Mouse (Mus musculus): Measurements from ENCODE around the gene Galk2. TPM values are rescaled to one million over a fixed set of nuclear protein-coding genes. Genes with fewer than 3 reads are reported as not detected.

Gene Galk2
- total RNA-seq, 1 experiment = 16.3 TPM

GRCm38 (mm10) chr2:125933977-125934376 lies 75.1 kb downstream of the Galk2 start:
- in situ Hi-C loops (cut with MboI; ENCODE audit: low sequenced_read_pairs in 2 of 2, unreplicated experiment in 2 of 2) = no loop called here
- no peaks in the 10 kb centered on the region for H3K9me3 ChIP-seq (ENCODE audit: control insufficient read depth, insufficient read depth, low read depth, low read length)
- no peak overlapping the region for H3K9ac ChIP-seq (ENCODE audit: insufficient read depth, low read depth, low read length, poor library complexity, severe bottlenecking)
- TF ChIP-seq ZNF384 (IDR thresholded peaks at IDR 0.05; ENCODE audit: low read depth, low read length) (no peak), MAFK (IDR thresholded peaks at IDR 0.05; ENCODE audit: insufficient read depth, low read depth, low read length) (no peak), CHD2 (IDR thresholded peaks at IDR 0.05; ENCODE audit: low read depth, low read length) (no peak), HCFC1 (IDR thresholded peaks at IDR 0.05; ENCODE audit: borderline replicate concordance, insufficient read depth, low read length) (no peak), ZC3H11A (IDR thresholded peaks at IDR 0.05; ENCODE audit: borderline replicate concordance, low read depth, low read length) (no peak)
- H3K4me1 ChIP-seq (ENCODE audit: control insufficient read depth in 2 of 2, insufficient read depth in 2 of 2, low read length in 2 of 2, poor library complexity in 1 of 2) = no peaks in the 10 kb centered on the region
- no peak overlapping the region for H3K4me3 ChIP-seq (ENCODE audit: insufficient read depth in 1 of 2, low read depth in 1 of 2, low read length in 2 of 2, poor library complexity in 1 of 2, severe bottlenecking in 1 of 2)
- H3K36me3 ChIP-seq (ENCODE audit: control insufficient read depth, insufficient read depth, low read length, poor library complexity, severe bottlenecking) = no peaks in the 10 kb centered on the region; the same call in none of the 2 replicates
- H3K27ac ChIP-seq (ENCODE audit: insufficient read depth, low read depth, low read length, poor library complexity, severe bottlenecking) = no peak overlapping the region
- no peak for DNase-seq (ENCODE audit: low read depth, low spot score)

DNA sequence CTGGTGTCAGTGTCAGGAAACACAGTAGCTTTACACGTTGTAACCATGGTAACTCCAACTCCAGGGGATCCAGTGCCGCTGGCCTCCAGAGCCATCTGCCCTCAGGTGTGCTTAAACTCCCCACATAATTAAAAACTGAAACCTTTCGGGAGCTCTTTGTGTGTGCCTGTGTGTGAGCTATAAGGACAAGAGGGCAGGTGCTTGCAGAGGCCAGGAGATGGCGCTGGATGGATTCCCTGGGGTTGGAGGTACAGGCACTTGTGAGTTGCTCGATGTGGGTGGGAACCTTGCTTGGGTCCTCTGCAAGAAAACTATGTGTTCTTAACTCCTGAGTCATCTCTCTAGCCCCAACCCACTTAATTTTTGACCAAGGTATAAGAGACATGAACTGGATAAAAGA lies 77.5 kb downstream of the Galk2 start:
- Histone ChIP-seq H3K4me3 (ENCODE audit: insufficient read depth in 1 of 2, low read depth in 1 of 2, low read length in 2 of 2, poor library complexity in 1 of 2, severe bottlenecking in 1 of 2) (no peak overlapping the region), H3K9ac (ENCODE audit: insufficient read depth, low read depth, low read length, poor library complexity, severe bottlenecking) (no peak overlapping the region), H3K27ac (ENCODE audit: insufficient read depth, low read depth, low read length, poor library complexity, severe bottlenecking) (no peak overlapping the region), H3K4me1 (ENCODE audit: control insufficient read depth in 2 of 2, insufficient read depth in 2 of 2, low read length in 2 of 2, poor library complexity in 1 of 2) (no peaks in the 10 kb centered on the region), H3K36me3 (ENCODE audit: control insufficient read depth, insufficient read depth, low read length, poor library complexity, severe bottlenecking) (no peaks in the 10 kb centered on the region; the same call in none of the 2 replicates), H3K9me3 (ENCODE audit: control insufficient read depth, insufficient read depth, low read depth, low read length) (no peaks in the 10 kb centered on the region)
- peak; percentile 15 for DNase-seq (ENCODE audit: low read depth, low spot score)
- in situ Hi-C loops (cut with MboI; ENCODE audit: low sequenced_read_pairs in 2 of 2, unreplicated experiment in 2 of 2) = no loop called here
- TF ChIP-seq ZNF384 (IDR thresholded peaks at IDR 0.05; ENCODE audit: low read depth, low read length) = no peak
- TF ChIP-seq ZC3H11A (IDR thresholded peaks at IDR 0.05; ENCODE audit: borderline replicate concordance, low read depth, low read length) = peak; percentile 30; the same call in 1 of the 2 replicates
- TF ChIP-seq CHD2 (IDR thresholded peaks at IDR 0.05; ENCODE audit: low read depth, low read length) = no peak
- no peak for TF ChIP-seq MAFK (IDR thresholded peaks at IDR 0.05; ENCODE audit: insufficient read depth, low read depth, low read length)
- no peak for TF ChIP-seq HCFC1 (IDR thresholded peaks at IDR 0.05; ENCODE audit: borderline replicate concordance, insufficient read depth, low read length)

DNA sequence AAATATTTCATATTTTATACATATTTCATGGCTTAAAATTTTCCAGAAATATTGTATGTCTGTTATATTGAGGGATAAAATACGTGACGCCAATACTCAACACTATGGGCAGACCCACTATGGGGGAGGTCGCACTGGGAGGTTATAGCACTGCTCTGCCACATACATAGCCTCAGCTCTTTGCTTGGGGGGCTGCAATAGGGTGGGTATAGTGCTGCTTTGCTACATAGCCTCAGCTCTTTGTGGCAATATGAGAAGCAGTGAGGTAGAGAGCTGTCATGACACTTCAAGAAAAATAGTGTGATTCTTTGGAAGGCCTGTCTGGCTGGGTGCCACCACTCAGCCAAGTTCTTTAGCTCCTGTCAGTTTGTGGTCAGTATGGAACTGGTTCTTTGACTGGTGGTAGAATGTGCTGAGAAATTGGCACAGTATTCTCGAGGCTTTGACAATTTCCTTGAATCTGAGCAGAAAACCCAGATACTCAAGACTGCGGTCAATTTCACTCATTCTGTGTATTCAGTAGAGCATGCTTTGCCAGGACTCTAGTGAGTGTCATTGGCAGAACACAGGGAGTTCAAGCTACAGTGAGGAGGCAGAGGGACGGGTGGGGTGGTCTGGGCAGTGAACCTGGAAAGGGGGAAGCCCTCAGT lies 80.2 kb downstream of the Galk2 start:
- no peak for DNase-seq (ENCODE audit: low read depth, low spot score)
- Histone ChIP-seq H3K36me3 (ENCODE audit: control insufficient read depth, insufficient read depth, low read length, poor library complexity, severe bottlenecking) (no peaks in the 10 kb centered on the region), H3K4me1 (ENCODE audit: control insufficient read depth in 2 of 2, insufficient read depth in 2 of 2, low read length in 2 of 2, poor library complexity in 1 of 2) (no peaks in the 10 kb centered on the region), H3K4me3 (ENCODE audit: insufficient read depth in 1 of 2, low read depth in 1 of 2, low read length in 2 of 2, poor library complexity in 1 of 2, severe bottlenecking in 1 of 2) (no peak overlapping the region), H3K9ac (ENCODE audit: insufficient read depth, low read depth, low read length, poor library complexity, severe bottlenecking) (no peak overlapping the region), H3K9me3 (ENCODE audit: control insufficient read depth, insufficient read depth, low read depth, low read length) (no peaks in the 10 kb centered on the region), H3K27ac (ENCODE audit: insufficient read depth, low read depth, low read length, poor library complexity, severe bottlenecking) (no peak overlapping the region)
- in situ Hi-C loops (cut with MboI; ENCODE audit: low sequenced_read_pairs in 2 of 2, unreplicated experiment in 2 of 2) = no loop called here
- no peak for TF ChIP-seq HCFC1 (IDR thresholded peaks at IDR 0.05; ENCODE audit: borderline replicate concordance, insufficient read depth, low read length)
- no peak for TF ChIP-seq ZC3H11A (IDR thresholded peaks at IDR 0.05; ENCODE audit: borderline replicate concordance, low read depth, low read length)
- TF ChIP-seq MAFK (IDR thresholded peaks at IDR 0.05; ENCODE audit: insufficient read depth, low read depth, low read length) = no peak
- no peak for TF ChIP-seq ZNF384 (IDR thresholded peaks at IDR 0.05; ENCODE audit: low read depth, low read length)
- no peak for TF ChIP-seq CHD2 (IDR thresholded peaks at IDR 0.05; ENCODE audit: low read depth, low read length)

GRCm38 (mm10) chr2:125941111-125941785 lies 82.3 kb downstream of the Galk2 start:
- in situ Hi-C loops (cut with MboI; ENCODE audit: low sequenced_read_pairs in 2 of 2, unreplicated experiment in 2 of 2) = no loop called here
- Histone ChIP-seq H3K4me3 (ENCODE audit: insufficient read depth in 1 of 2, low read depth in 1 of 2, low read length in 2 of 2, poor library complexity in 1 of 2, severe bottlenecking in 1 of 2) (no peak overlapping the region), H3K9me3 (ENCODE audit: control insufficient read depth, insufficient read depth, low read depth, low read length) (no peaks in the 10 kb centered on the region), H3K27ac (ENCODE audit: insufficient read depth, low read depth, low read length, poor library complexity, severe bottlenecking) (no peak overlapping the region), H3K9ac (ENCODE audit: insufficient read depth, low read depth, low read length, poor library complexity, severe bottlenecking) (no peak overlapping the region), H3K4me1 (ENCODE audit: control insufficient read depth in 2 of 2, insufficient read depth in 2 of 2, low read length in 2 of 2, poor library complexity in 1 of 2) (no peaks in the 10 kb centered on the region), H3K36me3 (ENCODE audit: control insufficient read depth, insufficient read depth, low read length, poor library complexity, severe bottlenecking) (no peaks in the 10 kb centered on the region)
- TF ChIP-seq ZNF384 (IDR thresholded peaks at IDR 0.05; ENCODE audit: low read depth, low read length) = no peak
- no peak for TF ChIP-seq ZC3H11A (IDR thresholded peaks at IDR 0.05; ENCODE audit: borderline replicate concordance, low read depth, low read length)
- TF ChIP-seq MAFK (IDR thresholded peaks at IDR 0.05; ENCODE audit: insufficient read depth, low read depth, low read length) = no peak
- TF ChIP-seq HCFC1 (IDR thresholded peaks at IDR 0.05; ENCODE audit: borderline replicate concordance, insufficient read depth, low read length) = no peak
- no peak for TF ChIP-seq CHD2 (IDR thresholded peaks at IDR 0.05; ENCODE audit: low read depth, low read length)
- DNase-seq (ENCODE audit: low read depth, low spot score) = no peak
